Mouse (Mus musculus) thymus, adult 2 months (tissue): ENCODE data around the gene Smg1. TPM values are rescaled to one million over a fixed set of nuclear protein-coding genes. Genes with fewer than 3 reads are reported as not detected.
"Not testable (repeated sequence)": the region's sequence is repeated elsewhere in the genome, so short reads cannot be mapped to it uniquely, and the experiment has no call there.

Source experiments
- DNase-seq: peaks from one replicate; pipeline ENCODE4 v3.0.0; 2021
- H3K27ac ChIP-seq: fragments of 200-500 bp; 2 replicates; pipeline ENCODE4 v1.5.1; 2012; ENCODE audit warnings: low read length, control low read depth; ENCODE audit not compliant: control insufficient read depth, insufficient read depth
- H3K27me3 ChIP-seq: fragments of 200-500 bp; 2 replicates; pipeline ENCODE4 v1.6.1; 2012; ENCODE audit warnings: mild to moderate bottlenecking, low read length, moderate library complexity, mixed read lengths; ENCODE audit not compliant: control insufficient read depth, insufficient read depth
- H3K36me3 ChIP-seq: fragments of 200-500 bp; 2 replicates; pipeline ENCODE4 v1.6.1; 2012; ENCODE audit warnings: mild to moderate bottlenecking, low read length, moderate library complexity; ENCODE audit not compliant: control insufficient read depth, insufficient read depth
- H3K4me1 ChIP-seq: fragments of 200-500 bp; replicated peaks from 2 replicates; pipeline ENCODE4 v1.6.1; 2012; ENCODE audit warnings: low read length; ENCODE audit not compliant: control insufficient read depth, insufficient read depth
- H3K4me3 ChIP-seq: fragments of 200-500 bp; 2 replicates; pipeline ENCODE4 v1.5.1; 2012; ENCODE audit warnings: mild to moderate bottlenecking, low read length, control low read depth, moderate library complexity; ENCODE audit not compliant: control insufficient read depth, insufficient read depth
- CTCF ChIP-seq: fragments of 200-500 bp; IDR thresholded peaks from 2 replicates; pipeline ENCODE4 v1.5.1; 2012; ENCODE audit warnings: mild to moderate bottlenecking, control low read depth, low read length, moderate library complexity, borderline replicate concordance; ENCODE audit not compliant: control insufficient read depth, poor library complexity, insufficient read depth; ENCODE audit errors: extremely low read depth
- POLR2A ChIP-seq: fragments of 200-500 bp; IDR thresholded peaks from 2 replicates; pipeline ENCODE4 v1.6.1; 2012; ENCODE audit warnings: mild to moderate bottlenecking, low read length, control low read depth, moderate library complexity; ENCODE audit not compliant: control insufficient read depth, poor library complexity, insufficient read depth; ENCODE audit errors: extremely low read depth
- WGBS: fragments of 180-500 bp; shearing (Covaris S2); methylation state at CpG from one replicate; pipeline ENCODE4 v1.1.7; 2018; 5-methylcytosine and 5-hydroxymethylcytosine counted together
- polyA plus RNA-seq: library from polyadenylated mRNA; depleted of rRNA; stranded (reverse); fragments of >200 nt; gene quantifications from 2 replicates; pipeline ENCODE4 v1.2.3, GENCODE M21; 2012

Smg1 gene
- polyA plus RNA-seq, 1 experiment: 83.7 TPM

- H3K27ac ChIP-seq: no peak overlapping the region
- H3K36me3 ChIP-seq: peaks cover 59% of the 10 kb centered on the region
- no peak overlapping the region for H3K4me3 ChIP-seq
- no peak for DNase-seq
- no peak for TF ChIP-seq CTCF
- no peak for TF ChIP-seq POLR2A
- H3K27me3 ChIP-seq: no peaks in the 10 kb centered on the region
- no peaks in the 10 kb centered on the region for H3K4me1 ChIP-seq
- 75% methylated on average over 2 of the region's 2 CpGs for WGBS
Observed at GRCm38 (mm10) chr7:118206396-118206795, 37.1 kb downstream of the Smg1 start.

GRCm38 (mm10) chr7:118195756-118196155, 47.7 kb downstream of the Smg1 start:
- 97% methylated on average over 4 of the region's 4 CpGs for WGBS
- DNase-seq: no peak
- no peak for TF ChIP-seq CTCF
- TF ChIP-seq POLR2A: no peak
- Histone ChIP-seq H3K4me1 (no peaks in the 10 kb centered on the region), H3K4me3 (no peak overlapping the region), H3K27me3 (no peaks in the 10 kb centered on the region), H3K36me3 (peaks cover 75% of the 10 kb centered on the region), H3K27ac (no peak overlapping the region)

GRCm38 (mm10) chr7:118185878-118186277, 57.6 kb downstream of the Smg1 start:
- TF ChIP-seq POLR2A (no peak), CTCF (no peak)
- peaks cover 82% of the 10 kb centered on the region for H3K36me3 ChIP-seq
- WGBS: 96% methylated on average over 4 of the region's 4 CpGs
- no peak overlapping the region for H3K4me3 ChIP-seq
- no peaks in the 10 kb centered on the region for H3K4me1 ChIP-seq
- H3K27me3 ChIP-seq: no peaks in the 10 kb centered on the region
- DNase-seq: no peak
- no peak overlapping the region for H3K27ac ChIP-seq

GRCm38 (mm10) chr7:118184604-118185003, 58.9 kb downstream of the Smg1 start:
- Histone ChIP-seq H3K4me1 (no peaks in the 10 kb centered on the region), H3K27ac (no peak overlapping the region), H3K36me3 (peaks cover 81% of the 10 kb centered on the region), H3K4me3 (no peak overlapping the region), H3K27me3 (no peaks in the 10 kb centered on the region)
- DNase-seq: no peak
- WGBS: 96% methylated on average over 1 of the region's 1 CpGs
- TF ChIP-seq POLR2A: no peak
- no peak for TF ChIP-seq CTCF

GRCm38 (mm10) chr7:118181123-118181522, 62.3 kb downstream of the Smg1 start:
- Histone ChIP-seq H3K4me1 (no peaks in the 10 kb centered on the region), H3K4me3 (no peak overlapping the region), H3K27me3 (no peaks in the 10 kb centered on the region), H3K27ac (no peak overlapping the region), H3K36me3 (peaks cover 92% of the 10 kb centered on the region)
- DNase-seq: no peak
- TF ChIP-seq POLR2A: no peak
- no peak for TF ChIP-seq CTCF
- WGBS: over 99% methylated on average over 3 of the region's 3 CpGs

GRCm38 (mm10) chr7:118179782-118180181, 63.7 kb downstream of the Smg1 start:
- Histone ChIP-seq H3K27me3 (no peaks in the 10 kb centered on the region), H3K4me1 (no peaks in the 10 kb centered on the region), H3K36me3 (peaks cover 84% of the 10 kb centered on the region), H3K4me3 (no peak overlapping the region), H3K27ac (no peak overlapping the region)
- WGBS: 96% methylated on average over 3 of the region's 3 CpGs
- TF ChIP-seq CTCF: no peak
- no peak for TF ChIP-seq POLR2A
- no peak for DNase-seq

- no peaks in the 10 kb centered on the region for H3K27me3 ChIP-seq
- 78% methylated on average over 1 of the region's 1 CpGs for WGBS
- no peaks in the 10 kb centered on the region for H3K4me1 ChIP-seq
- no peak for DNase-seq
- H3K4me3 ChIP-seq: no peak overlapping the region
- peaks cover 77% of the 10 kb centered on the region for H3K36me3 ChIP-seq
- H3K27ac ChIP-seq: no peak overlapping the region
- no peak for TF ChIP-seq CTCF
- no peak for TF ChIP-seq POLR2A
Observed at GRCm38 (mm10) chr7:118175821-118176355, 67.6 kb downstream of the Smg1 start.

GRCm38 (mm10) chr7:118170125-118170524, 73.3 kb downstream of the Smg1 start:
- H3K4me3 ChIP-seq, DNase-seq, H3K4me1 ChIP-seq, H3K27ac ChIP-seq, H3K27me3 ChIP-seq: not testable (repeated sequence)
- 91% methylated on average over 2 of the region's 2 CpGs for WGBS
- H3K36me3 ChIP-seq: peaks cover 79% of the 10 kb centered on the region
